Mouse (Mus musculus) CH12.LX (cell line): ENCODE measurements at regions not wholly inside any gene's neighbourhood (a gene's known extent, or its start where the extent isn't known, plus 50 kb on each side); places are given as distances from the start of the nearest gene placed in this dataset.
"Not testable (repeated sequence)": the region's sequence is repeated elsewhere in the genome, so short reads cannot be mapped to it uniquely, and the experiment has no call there.

Experiments used
- DNase-seq: peaks from one replicate; pipeline ENCODE4 v3.0.0-alpha.2; 2013; ENCODE audit errors: extremely low read depth
- H3K27ac ChIP-seq: 2 replicates; pipeline ENCODE4 v1.5.1; 2012; ENCODE audit warnings: low read depth, mild to moderate bottlenecking, control low read depth, moderate library complexity; ENCODE audit not compliant: insufficient read depth
- H3K27me3 ChIP-seq: replicated peaks from 2 replicates; pipeline ENCODE3; 2012; ENCODE audit warnings: inconsistent platforms
- H3K36me3 ChIP-seq, 2 experiments: replicated peaks in 1 of 2; 2 replicates each; pipeline versions ENCODE3 to v1.6.1; 2012; ENCODE audit warnings: inconsistent platforms in 1 of 2, low read length in 1 of 2, mild to moderate bottlenecking in 1 of 2, mixed read lengths in 1 of 2, moderate library complexity in 1 of 2; ENCODE audit not compliant: control insufficient read depth in 1 of 2, insufficient read depth in 1 of 2
- H3K4me1 ChIP-seq, 2 experiments: 2 replicates each; pipeline ENCODE4 v1.6.1; 2012; ENCODE audit warnings: inconsistent platforms in 1 of 2, moderate library complexity in 1 of 2; ENCODE audit not compliant: insufficient read depth in 2 of 2, control insufficient read depth in 1 of 2
- H3K4me2 ChIP-seq: 2 replicates; pipeline ENCODE4 v1.6.1; 2012; ENCODE audit warnings: low read depth, mild to moderate bottlenecking, control low read depth; ENCODE audit not compliant: poor library complexity, insufficient read depth, severe bottlenecking
- H3K4me3 ChIP-seq, 3 experiments: fragments of 150-350 bp in 1 of 3; sonication (generic) in 1 of 3; replicated peaks in 1 of 3; 2 replicates each; pipeline versions ENCODE3 to v1.5.1; 2011 to 2012; ENCODE audit warnings: low read depth in 2 of 3, low read length in 2 of 3, mild to moderate bottlenecking in 2 of 3, moderate library complexity in 2 of 3, control low read depth in 1 of 3, improper control_type of control experiment in 1 of 3, inconsistent platforms in 1 of 3, mixed read lengths in 1 of 3; ENCODE audit not compliant: poor library complexity in 1 of 3
- H3K79me2 ChIP-seq: replicated peaks from 2 replicates; pipeline ENCODE4 v1.6.1; 2012; ENCODE audit warnings: mild to moderate bottlenecking, moderate library complexity; ENCODE audit not compliant: control insufficient read depth, poor library complexity, insufficient read depth, severe bottlenecking; ENCODE audit errors: extremely low read depth
- H3K9ac ChIP-seq: 2 replicates; pipeline ENCODE4 v1.6.1; 2012; ENCODE audit warnings: low read depth, mild to moderate bottlenecking, control low read depth, moderate library complexity; ENCODE audit not compliant: insufficient read depth
- H3K9me3 ChIP-seq: replicated peaks from 2 replicates; pipeline ENCODE3; 2012; ENCODE audit warnings: low read length, inconsistent platforms, mixed read lengths
- EP300 ChIP-seq: IDR thresholded peaks from 2 replicates; pipeline ENCODE4 v1.6.1; 2011; ENCODE audit warnings: low read length, improper control_type of control experiment
- ZNF384 ChIP-seq: IDR thresholded peaks from 2 replicates; pipeline ENCODE4 v1.6.1; 2012; ENCODE audit warnings: low read depth, low read length, improper control_type of control experiment, inconsistent platforms
- dilution Hi-C: fragments of 300-500 bp; cut with MboI; formaldehyde crosslinking; loops from 2 replicates; pipeline ENCODE4 v1.14.3; 2020; ENCODE audit warnings: low sequenced_read_pairs; ENCODE audit not compliant: extremely low pct_unique_long_range_greater_than_20kb, extremely low pct_ligation_motif_present
- in situ Hi-C: fragments of 300-500 bp; cut with MboI; formaldehyde crosslinking; loops from 3 replicates; pipeline ENCODE4 v1.14.3; 2019; ENCODE audit warnings: low sequenced_read_pairs, low pct_ligation_motif_present, low pct_unique_long_range_greater_than_20kb, mixed read lengths

DNA sequence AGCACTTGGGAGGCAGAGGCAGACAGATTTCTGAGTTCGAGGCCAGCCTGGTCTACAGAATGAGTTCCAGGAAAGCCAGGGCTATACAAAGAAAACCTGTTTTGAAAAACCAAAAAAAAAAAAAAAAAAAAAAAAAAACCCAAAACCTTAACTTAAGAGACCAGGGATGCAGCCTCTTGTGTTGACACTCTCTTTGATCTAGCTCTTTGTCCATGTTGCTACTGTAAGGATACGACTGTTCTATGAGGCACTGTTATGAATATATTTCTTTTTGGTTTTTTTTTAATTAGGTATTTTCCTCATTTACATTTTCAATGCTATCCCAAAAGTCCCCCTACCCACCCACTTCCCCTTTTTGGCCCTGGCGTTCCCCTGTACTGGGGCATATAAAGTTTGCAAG lies 88.1 kb downstream of the Gpr37 start:
- H3K9me3 ChIP-seq, H3K27ac ChIP-seq, dilution Hi-C loops, H3K4me1 ChIP-seq, in situ Hi-C loops, H3K36me3 ChIP-seq, H3K79me2 ChIP-seq, H3K27me3 ChIP-seq, H3K4me2 ChIP-seq, H3K9ac ChIP-seq, H3K4me3 ChIP-seq: not testable (repeated sequence)
- TF ChIP-seq ZNF384 (peak; percentile 88), EP300 (0 out of 2 replicates have a peak, but pooled peaks have one; percentile 7)
- peak; percentile 33 for DNase-seq
